Mouse (Mus musculus): ENCODE results near the gene Ola1. TPM values are rescaled to one million over a fixed set of nuclear protein-coding genes. Genes with fewer than 3 reads are reported as not detected.

Ola1 gene
- polyA plus RNA-seq, 3 experiments from 2014 or later = 68.4 to 91.6 (median 88.3) TPM

- no peak for ATAC-seq
These were observed 72.6 kb downstream of the Ola1 start for GRCm38 (mm10) chr2:73146111-73146510.

GRCm38 (mm10) chr2:73143732-73144131 is 75.0 kb downstream of the Ola1 start:
- no peak for ATAC-seq

GRCm38 (mm10) chr2:73142832-73143470 is 75.8 kb downstream of the Ola1 start:
- no peak for ATAC-seq

GRCm38 (mm10) chr2:73132897-73133296 is 85.8 kb downstream of the Ola1 start:
- no peak for ATAC-seq

GRCm38 (mm10) chr2:73127686-73128085 is 91.0 kb downstream of the Ola1 start:
- ATAC-seq = no peak

- no peak for ATAC-seq
These were observed 99.9 kb downstream of the Ola1 start for GRCm38 (mm10) chr2:73118781-73119180.

GRCm38 (mm10) chr2:73107089-73107488 is 111.6 kb downstream of the Ola1 start:
- ATAC-seq = no peak

GRCm38 (mm10) chr2:73096491-73096890 is 122.2 kb downstream of the Ola1 start:
- no peak for ATAC-seq

GRCm38 (mm10) chr2:73095300-73095699 is 123.4 kb downstream of the Ola1 start:
- no peak for ATAC-seq

GRCm38 (mm10) chr2:73093032-73093431 is 125.7 kb downstream of the Ola1 start:
- no peak for ATAC-seq

- no peak for ATAC-seq
These were observed 127.4 kb downstream of the Ola1 start for GRCm38 (mm10) chr2:73091302-73091701.

- no peak for ATAC-seq
These were observed 131.1 kb downstream of the Ola1 start for GRCm38 (mm10) chr2:73087641-73088040.

GRCm38 (mm10) chr2:73085669-73086304 is 132.9 kb downstream of the Ola1 start:
- ATAC-seq = no peak

- no peak for ATAC-seq
These were observed 136.2 kb downstream of the Ola1 start for GRCm38 (mm10) chr2:73082476-73082875.

GRCm38 (mm10) chr2:73081861-73082260 is 136.9 kb downstream of the Ola1 start:
- no peak for ATAC-seq

- ATAC-seq = no peak
These were observed 138.6 kb downstream of the Ola1 start for GRCm38 (mm10) chr2:73080084-73080483.

- no peak for ATAC-seq
These were observed 139.4 kb downstream of the Ola1 start for GRCm38 (mm10) chr2:73079311-73079710.

GRCm38 (mm10) chr2:73073811-73074472 is 144.8 kb downstream of the Ola1 start:
- ATAC-seq = no peak

- no peak for ATAC-seq
These were observed 147.5 kb downstream of the Ola1 start for GRCm38 (mm10) chr2:73071201-73071600.

GRCm38 (mm10) chr2:73070449-73071076 is 148.2 kb downstream of the Ola1 start:
- no peak for ATAC-seq

GRCm38 (mm10) chr2:73069223-73069825 is 149.4 kb downstream of the Ola1 start:
- ATAC-seq = no peak

GRCm38 (mm10) chr2:73066307-73067167 is 152.2 kb downstream of the Ola1 start:
- no peak for ATAC-seq
